Mouse (Mus musculus) E14TG2a.4 (cell line): ENCODE data around the gene Erg.

Experiments
- H3K27me3 ChIP-seq: 2 replicates; pipeline ENCODE4 v1.6.1; 2014; ENCODE audit warnings: low read length, control low read depth; ENCODE audit not compliant: insufficient read depth
- H3K36me3 ChIP-seq: 2 replicates; pipeline ENCODE4 v1.6.1; 2014; ENCODE audit warnings: low read length, control low read depth; ENCODE audit not compliant: insufficient read depth
- H3K4me1 ChIP-seq: replicated peaks from 2 replicates; pipeline ENCODE4 v1.6.1; 2014; ENCODE audit warnings: low read depth, low read length, control low read depth
- H3K4me3 ChIP-seq: replicated peaks from 2 replicates; pipeline ENCODE4 v1.5.1; 2014; ENCODE audit warnings: mild to moderate bottlenecking, low read length
- H3K9me3 ChIP-seq: 2 replicates; pipeline ENCODE4 v1.6.1; 2014; ENCODE audit warnings: low read length, control low read depth
- CTCF ChIP-seq: conservative IDR thresholded peaks from 2 replicates; pipeline ENCODE4 v1.5.1; 2014; ENCODE audit warnings: low read length
- NANOG ChIP-seq: IDR thresholded peaks from 2 replicates; pipeline ENCODE4 v1.6.1; 2014; ENCODE audit warnings: borderline replicate concordance, low read length, mixed read lengths
- POU5F1 ChIP-seq: IDR thresholded peaks from 2 replicates; pipeline ENCODE4 v1.6.1; 2014; ENCODE audit warnings: low read length, borderline replicate concordance

The Erg gene

DNA sequence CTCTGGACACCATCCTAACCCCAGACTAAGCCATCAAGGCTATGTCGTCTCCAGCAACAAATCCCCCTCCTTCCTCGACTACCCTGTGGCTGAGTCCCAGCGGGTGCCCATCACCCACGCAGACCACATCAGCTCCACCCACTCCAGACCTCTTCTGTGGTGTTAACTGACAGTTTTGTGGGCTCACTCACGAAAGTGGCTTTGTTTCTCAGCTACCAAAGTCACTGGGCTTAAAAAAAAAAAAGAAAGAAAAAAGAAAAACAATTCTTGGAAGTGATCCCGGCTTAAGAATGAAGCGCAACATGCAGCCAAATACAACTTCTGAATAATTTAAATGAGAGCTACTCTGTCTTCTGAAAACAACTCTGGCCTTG lies 11.2 kb upstream of the Erg start:
- Histone ChIP-seq H3K9me3 (no peaks in the 10 kb centered on the region), H3K4me1 (peaks cover 29% of the 10 kb centered on the region), H3K4me3 (no peak overlapping the region), H3K27me3 (peaks cover 7% of the 10 kb centered on the region; the same call in 1 of the 2 replicates), H3K36me3 (no peaks in the 10 kb centered on the region)
- TF ChIP-seq NANOG, result no peak

DNA sequence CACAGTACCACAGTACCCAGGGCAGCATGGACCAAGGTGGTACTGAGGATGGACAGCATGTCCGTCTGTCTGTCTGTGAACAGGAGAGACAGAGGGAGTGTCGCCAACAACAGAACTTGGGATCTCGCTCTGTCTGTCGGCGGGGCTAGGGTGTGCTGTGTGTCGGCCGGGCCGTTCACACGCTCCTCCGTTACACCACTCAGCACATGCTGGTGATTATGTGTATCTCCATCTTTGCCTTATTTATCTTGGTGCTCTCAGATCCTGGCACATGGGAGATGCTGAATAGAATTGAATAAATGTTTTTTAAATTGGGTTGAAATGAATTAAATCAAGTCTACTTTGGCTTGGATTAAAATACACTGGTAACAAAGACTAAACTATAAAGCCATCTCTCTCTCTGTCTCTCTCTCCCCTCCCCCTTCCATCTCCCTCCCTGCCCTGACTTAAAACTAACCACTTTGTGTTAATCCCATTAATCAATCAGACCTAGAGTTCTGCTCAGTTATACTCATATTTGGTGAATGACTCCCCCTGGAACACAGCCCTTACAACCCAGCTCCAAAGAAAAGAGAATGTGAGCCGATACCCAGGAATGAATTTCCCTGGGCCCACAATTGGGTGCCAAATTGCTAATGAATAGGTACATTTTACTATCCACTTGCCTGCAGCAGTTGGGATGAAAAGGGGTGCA lies 10.6 kb upstream of the Erg start:
- Histone ChIP-seq H3K9me3 (no peaks in the 10 kb centered on the region), H3K36me3 (no peaks in the 10 kb centered on the region), H3K4me1 (peaks cover 23% of the 10 kb centered on the region), H3K27me3 (peaks cover 7% of the 10 kb centered on the region; the same call in 1 of the 2 replicates), H3K4me3 (no peak overlapping the region)
- TF ChIP-seq CTCF, result no peak
- no peak for TF ChIP-seq NANOG
- TF ChIP-seq POU5F1, result no peak

GRCm38 (mm10) chr16:95588849-95589248 lies 2.5 kb upstream of the Erg start:
- no peak for TF ChIP-seq POU5F1
- no peak for TF ChIP-seq NANOG
- TF ChIP-seq CTCF, result no peak
- Histone ChIP-seq H3K36me3 (no peaks in the 10 kb centered on the region), H3K27me3 (peaks cover 48% of the 10 kb centered on the region)

DNA sequence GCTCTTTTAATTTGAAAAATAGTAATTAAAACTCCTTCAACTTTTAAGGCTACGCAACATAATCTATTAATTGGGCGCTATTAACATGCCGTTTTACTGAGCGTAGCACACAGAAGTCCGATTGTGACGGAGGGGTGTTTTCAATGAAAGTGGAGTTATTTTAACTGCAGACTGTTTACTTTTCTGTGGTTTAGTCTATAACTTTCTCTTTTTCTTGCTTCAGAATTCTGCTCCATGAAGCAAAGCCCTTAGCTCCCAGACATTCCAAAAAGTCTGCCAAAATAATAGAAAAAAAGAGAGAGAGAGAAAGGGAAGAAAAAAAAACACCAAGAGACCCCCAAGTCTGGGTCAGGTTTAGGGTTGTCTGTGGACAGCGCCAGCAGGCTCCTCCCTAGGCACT lies 333 bp upstream of the Erg start:
- H3K4me3 ChIP-seq, result no peak overlapping the region
- peaks cover 11% of the 10 kb centered on the region for H3K4me1 ChIP-seq
- H3K36me3 ChIP-seq, result no peaks in the 10 kb centered on the region
- H3K9me3 ChIP-seq, result no peaks in the 10 kb centered on the region; the same call in 1 of the 2 replicates
- no peak for TF ChIP-seq NANOG
- no peak for TF ChIP-seq POU5F1
- no peak for TF ChIP-seq CTCF
- peaks cover 63% of the 10 kb centered on the region for H3K27me3 ChIP-seq

More at GRCm38 (mm10) chr16:95588849-95589248, 2.5 kb upstream of the Erg start:
- Histone ChIP-seq H3K4me3 (no peak overlapping the region), H3K4me1 (peaks cover 11% of the 10 kb centered on the region), H3K9me3 (no peaks in the 10 kb centered on the region; the same call in 1 of the 2 replicates)

- TF ChIP-seq CTCF (no peak), NANOG (no peak), POU5F1 (no peak)
- H3K9me3 ChIP-seq, result no peaks in the 10 kb centered on the region; the same call in 1 of the 2 replicates
Observed at GRCm38 (mm10) chr16:95585541-95586310, 667 bp downstream of the Erg start.

GRCm38 (mm10) chr16:95584751-95585528 lies 1.5 kb downstream of the Erg start:
- Histone ChIP-seq H3K4me3 (peak overlapping the region; percentile 80), H3K4me1 (peaks cover 11% of the 10 kb centered on the region), H3K27me3 (peaks cover 71% of the 10 kb centered on the region), H3K9me3 (no peaks in the 10 kb centered on the region), H3K36me3 (no peaks in the 10 kb centered on the region)
- TF ChIP-seq NANOG (no peak), POU5F1 (no peak), CTCF (no peak)

More at GRCm38 (mm10) chr16:95585541-95586310, 667 bp downstream of the Erg start:
- H3K4me1 ChIP-seq, result peaks cover 11% of the 10 kb centered on the region
- peaks cover 73% of the 10 kb centered on the region for H3K27me3 ChIP-seq
- no peaks in the 10 kb centered on the region for H3K36me3 ChIP-seq
- H3K4me3 ChIP-seq, result peak overlapping the region; percentile 80

DNA sequence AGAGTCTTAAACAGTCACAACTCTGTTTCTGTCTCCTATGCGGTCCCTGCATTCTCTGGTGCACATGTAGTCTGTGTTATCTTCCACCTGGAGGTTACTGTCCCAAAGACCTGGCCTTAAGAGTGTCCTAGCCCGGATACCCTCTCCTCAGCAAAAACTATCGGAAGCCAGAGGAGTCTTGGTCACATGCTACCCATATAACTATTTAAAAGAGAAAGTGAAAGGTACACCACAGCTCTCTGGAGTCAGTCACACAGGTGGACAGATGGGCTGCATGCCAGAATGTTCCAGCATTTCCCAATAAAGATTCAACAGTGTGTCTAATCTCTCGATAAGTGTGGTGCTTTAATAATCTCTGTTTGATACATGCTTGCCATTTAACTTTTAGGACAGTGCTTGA lies 7.1 kb downstream of the Erg start:
- Histone ChIP-seq H3K27me3 (peaks cover 32% of the 10 kb centered on the region), H3K9me3 (no peaks in the 10 kb centered on the region), H3K4me3 (no peak overlapping the region), H3K36me3 (no peaks in the 10 kb centered on the region), H3K4me1 (0 out of 2 replicates have a peak, but pooled peaks cover 2% of the 10 kb centered on the region)
- TF ChIP-seq NANOG, result no peak
- TF ChIP-seq POU5F1, result no peak
- no peak for TF ChIP-seq CTCF

- Histone ChIP-seq H3K36me3 (no peaks in the 10 kb centered on the region), H3K27me3 (0 out of 2 replicates have a peak, but pooled peaks cover 6% of the 10 kb centered on the region), H3K4me3 (no peak overlapping the region), H3K9me3 (no peaks in the 10 kb centered on the region), H3K4me1 (peaks cover 6% of the 10 kb centered on the region; the same call in 1 of the 2 replicates)
- TF ChIP-seq NANOG, result no peak
- no peak for TF ChIP-seq CTCF
- TF ChIP-seq POU5F1, result no peak
Observed at GRCm38 (mm10) chr16:95573163-95573562, 13.2 kb downstream of the Erg start.
